Comparison of ENCODE assay signal across 10 mouse cellular contexts in the genomic region with DNA sequence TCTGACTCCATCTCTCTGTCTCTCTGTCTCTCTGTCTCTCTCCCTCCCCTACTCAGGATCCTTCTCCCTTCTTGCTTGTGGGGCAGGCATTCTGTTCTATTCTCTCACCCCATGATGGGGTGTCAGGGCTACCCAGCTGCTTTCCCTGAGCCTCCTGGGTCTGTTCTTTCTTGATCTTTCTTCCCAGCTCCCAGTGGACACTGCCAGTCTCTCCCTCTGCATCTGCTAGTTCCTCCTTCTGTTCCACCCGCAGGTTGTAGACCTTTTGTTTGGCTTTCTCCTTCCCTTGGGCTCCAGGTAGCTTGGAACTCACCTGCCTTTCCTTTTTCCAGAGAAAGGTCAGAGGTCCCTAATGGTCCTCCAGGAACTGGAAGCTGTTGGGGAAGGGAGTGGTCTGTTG. TPM values are rescaled to one million over a fixed set of nuclear protein-coding genes. Genes with fewer than 3 reads are reported as not detected.
DNase-seq lines count a peak whose midpoint lies in the region; ATAC-seq lines count a peak whose summit lies in the region.
"Had no signal": no experiment of that assay in that cellular context is flagged by ENCODE, and none has a peak within 500 bp of the region (broad histone marks: within the 10 kb centered on the region; RNA-seq: fewer than 3 reads in every experiment).

No protein-coding gene starts in this region.

- peak overlapping the region; percentile 60; the same call in 1 of the 2 replicates for H3K4me3 ChIP-seq in kidney, embryonic 16.5 days (ENCODE audit: low read length)
- H3K4me3 ChIP-seq in limb, embryonic 10.5 days, result peak overlapping the region; percentile 81
- H3K4me3 ChIP-seq: gastrocnemius, adult 2 months had no signal

- H3K36me3 ChIP-seq in kidney, embryonic 16.5 days (ENCODE audit: insufficient read depth, low read length), result no peaks in the 10 kb centered on the region
- peaks cover 42% of the 10 kb centered on the region for H3K36me3 ChIP-seq in limb, embryonic 10.5 days

- no peaks in the 10 kb centered on the region for H3K9me3 ChIP-seq in kidney, embryonic 16.5 days (ENCODE audit: low read length)
- no peaks in the 10 kb centered on the region for H3K9me3 ChIP-seq in limb, embryonic 10.5 days (replicated peaks)

- peak overlapping the region; percentile 3; the same call in 1 of the 2 replicates for H3K9ac ChIP-seq in kidney, embryonic 16.5 days (replicated peaks; ENCODE audit: low read length)

- H3K27me3 ChIP-seq in kidney, embryonic 16.5 days (ENCODE audit: insufficient read depth, low read length), result no peaks in the 10 kb centered on the region
- no peaks in the 10 kb centered on the region for H3K27me3 ChIP-seq in limb, embryonic 10.5 days (ENCODE audit: low read depth, poor library complexity, severe bottlenecking)

- H3K4me2 ChIP-seq in kidney, embryonic 16.5 days (replicated peaks; ENCODE audit: low read depth, low read length), result peak overlapping the region; percentile 69

- H3K4me1 ChIP-seq in kidney, embryonic 16.5 days (ENCODE audit: insufficient read depth, low read length), result peaks cover 39% of the 10 kb centered on the region
- peaks cover 57% of the 10 kb centered on the region for H3K4me1 ChIP-seq in limb, embryonic 10.5 days

- no peak for DNase-seq in kidney, postnatal 4 days
- no peak for DNase-seq in limb, embryonic 10.5 days (ENCODE audit: low spot score)
- DNase-seq in naive thymus-derived CD4-positive, alpha-beta T cell, adult 2 months (ENCODE audit: low read depth), result peak; percentile 10
- no peak for DNase-seq in adrenal gland, adult 2 months
- DNase-seq in adrenal gland, postnatal 36 days, result no peak
- no peak for DNase-seq in layer of hippocampus, adult 8-10 months (ENCODE audit: low spot score in 2 of 2)
- DNase-seq: gastrocnemius, adult 2 months had no signal

- H3K27ac ChIP-seq in kidney, embryonic 16.5 days (ENCODE audit: low read length), result no peak overlapping the region
- peak overlapping the region; percentile 96 for H3K27ac ChIP-seq in limb, embryonic 10.5 days
- H3K27ac ChIP-seq: gastrocnemius, adult 2 months had no signal

- ATAC-seq in kidney, embryonic 16.5 days (ENCODE audit: low FRiP score, low TSS enrichment), result no peak
- ATAC-seq in erythroid progenitor cell, adult 5-6 weeks (replicated peaks; ENCODE audit: low FRiP score, poor library complexity, severe bottlenecking), result 0 out of 2 replicates have a peak, but pooled peaks have one; percentile 1

- WGBS in kidney, embryonic 16.5 days, result 22% methylated on average over 1 of the region's 1 CpGs
- 33% methylated on average over 1 of the region's 1 CpGs for WGBS in limb, embryonic 10.5 days

RNA-seq across cellular contexts. Expression of a gene that starts 1.7 kb away (rescaled TPM):
- polyA plus RNA-seq in kidney, embryonic 16.5 days (2015; fragmentation: Nextera tagmentation; extraction: Ambion mirVana), result 19.2 and 21.2 TPM in 2 replicates
- 103 TPM in 2 replicates for total RNA-seq in erythroid progenitor cell, adult 5-6 weeks (2015; ENCODE audit: low replicate concordance)
- 98.7 and 99.2 TPM in 2 replicates for total RNA-seq in erythroid progenitor cell, adult 5-6 weeks (2017; ENCODE audit: low replicate concordance)
- polyA plus RNA-seq in limb, embryonic 10.5 days (2016; fragmentation: Nextera tagmentation; extraction: Ambion mirVana), result 29.7 and 39.2 TPM in 2 replicates
- 1 to 10 TPM; 2.5 to 4.5 TPM for total RNA-seq in adrenal gland, adult 2 months (2021)
- polyA plus RNA-seq in adrenal gland, adult 2 months (2012; rRNA removed), result 12.9 and 13.5 TPM in 2 replicates
- total RNA-seq in adrenal gland, postnatal 36 days (2021), result 1 to 10 TPM; 3.2 to 3.4 TPM
- total RNA-seq in layer of hippocampus, adult 8-10 months (2022), result 10 to 100 TPM; 33.9 to 40.0 (median 36.4) TPM

RNA-seq across cellular contexts. Expression of a gene that starts 20.6 kb away (rescaled TPM):
- 9.9 and 10.7 TPM in 2 replicates for polyA plus RNA-seq in kidney, embryonic 16.5 days (2015; fragmentation: Nextera tagmentation; extraction: Ambion mirVana)
- total RNA-seq in erythroid progenitor cell, adult 5-6 weeks (2015; ENCODE audit: low replicate concordance), result 59.5 and 71.4 TPM in 2 replicates
- total RNA-seq in erythroid progenitor cell, adult 5-6 weeks (2017; ENCODE audit: low replicate concordance), result 98.2 and 125 TPM in 2 replicates
- 9.9 and 10.8 TPM in 2 replicates for polyA plus RNA-seq in limb, embryonic 10.5 days (2016; fragmentation: Nextera tagmentation; extraction: Ambion mirVana)
- total RNA-seq in adrenal gland, adult 2 months (2021), result 100 to 1,000 TPM; 101 to 148 TPM
- polyA plus RNA-seq in adrenal gland, adult 2 months (2012; rRNA removed), result 61.6 and 64.6 TPM in 2 replicates
- total RNA-seq in adrenal gland, postnatal 36 days (2021), result 100 to 1,000 TPM; 119 to 120 TPM
- 100 to 1,000 TPM; 819 to 832 (median 829) TPM for total RNA-seq in layer of hippocampus, adult 8-10 months (2022)

RNA-seq across cellular contexts. Expression of a gene that starts 29.7 kb away (rescaled TPM):
- polyA plus RNA-seq in kidney, embryonic 16.5 days (2015; fragmentation: Nextera tagmentation; extraction: Ambion mirVana), result 72.3 and 85.2 TPM in 2 replicates
- total RNA-seq in erythroid progenitor cell, adult 5-6 weeks (2015; ENCODE audit: low replicate concordance), result 8.3 and 8.4 TPM in 2 replicates
- total RNA-seq in erythroid progenitor cell, adult 5-6 weeks (2017; ENCODE audit: low replicate concordance), result 2.3 and 3.2 TPM in 2 replicates
- polyA plus RNA-seq in limb, embryonic 10.5 days (2016; fragmentation: Nextera tagmentation; extraction: Ambion mirVana), result 9.8 and 21.2 TPM in 2 replicates
- 100 to 1,000 TPM in 1 of 2 experiments, 10 to 100 TPM in 1; 92.9 to 112 TPM for total RNA-seq in adrenal gland, adult 2 months (2021)
- 114 and 118 TPM in 2 replicates for polyA plus RNA-seq in adrenal gland, adult 2 months (2012; rRNA removed)
- total RNA-seq in adrenal gland, postnatal 36 days (2021), result 100 to 1,000 TPM in 1 of 2 experiments, 10 to 100 TPM in 1; 70.0 to 103 TPM
- total RNA-seq in layer of hippocampus, adult 8-10 months (2022), result 100 to 1,000 TPM; 116 to 134 (median 123) TPM

RNA-seq across cellular contexts. Expression of a gene that starts 35.3 kb away (rescaled TPM):
- 0.19 and 0.71 TPM in 2 replicates for polyA plus RNA-seq in kidney, embryonic 16.5 days (2015; fragmentation: Nextera tagmentation; extraction: Ambion mirVana)
- total RNA-seq in erythroid progenitor cell, adult 5-6 weeks (2015; ENCODE audit: low replicate concordance), result not detected in 2 replicates
- not detected in 2 replicates for total RNA-seq in erythroid progenitor cell, adult 5-6 weeks (2017; ENCODE audit: low replicate concordance)
- polyA plus RNA-seq in limb, embryonic 10.5 days (2016; fragmentation: Nextera tagmentation; extraction: Ambion mirVana), result 0.23 TPM in 1 of 2 replicates, not detected in the other
- not detected for total RNA-seq in adrenal gland, adult 2 months (2021)
- 0.79 and 0.95 TPM in 2 replicates for polyA plus RNA-seq in adrenal gland, adult 2 months (2012; rRNA removed)
- total RNA-seq in adrenal gland, postnatal 36 days (2021), result not detected
- under 1 TPM in 2 of 4 experiments, not detected in 2; 0.23 to 0.56 TPM for total RNA-seq in layer of hippocampus, adult 8-10 months (2022)

RNA-seq across cellular contexts. Expression of a gene that starts 44.0 kb away (rescaled TPM):
- not detected in 2 replicates for polyA plus RNA-seq in kidney, embryonic 16.5 days (2015; fragmentation: Nextera tagmentation; extraction: Ambion mirVana)
- total RNA-seq in erythroid progenitor cell, adult 5-6 weeks (2015; ENCODE audit: low replicate concordance), result not detected in 2 replicates
- total RNA-seq in erythroid progenitor cell, adult 5-6 weeks (2017; ENCODE audit: low replicate concordance), result not detected in 2 replicates
- not detected in 2 replicates for polyA plus RNA-seq in limb, embryonic 10.5 days (2016; fragmentation: Nextera tagmentation; extraction: Ambion mirVana)
- not detected for total RNA-seq in adrenal gland, adult 2 months (2021)
- polyA plus RNA-seq in adrenal gland, adult 2 months (2012; rRNA removed), result not detected in 2 replicates
- not detected for total RNA-seq in adrenal gland, postnatal 36 days (2021)
- not detected for total RNA-seq in layer of hippocampus, adult 8-10 months (2022)
- total RNA-seq: gastrocnemius, adult 2 months had no signal
- polyA plus RNA-seq: brain, embryonic 14.5 days had no signal

Comparison
In these comparisons a context has a peak if more than half of its experiments do, and no peak if none do; other contexts are left out.
1. RNA of a gene that starts 1.7 kb away (total RNA-seq): 98.7 to 103 TPM in erythroid progenitor cell, adult 5-6 weeks and 33.9 to 40.0 TPM in layer of hippocampus, adult 8-10 months; 2.5 to 4.5 TPM in adrenal gland, adult 2 months and 3.2 to 3.4 TPM in adrenal gland, postnatal 36 days; every median in the first group is over 4 times any median in the second.
2. RNA of a gene that starts 20.6 kb away (total RNA-seq): 819 to 832 TPM in layer of hippocampus, adult 8-10 months; 101 to 148 TPM in adrenal gland, adult 2 months, 59.5 to 125 TPM in erythroid progenitor cell, adult 5-6 weeks and 119 to 120 TPM in adrenal gland, postnatal 36 days; every median in the first group is over 4 times any median in the second.
3. RNA of a gene that starts 29.7 kb away (total RNA-seq): 116 to 134 TPM in layer of hippocampus, adult 8-10 months, 92.9 to 112 TPM in adrenal gland, adult 2 months and 70.0 to 103 TPM in adrenal gland, postnatal 36 days; 2.3 to 8.4 TPM in erythroid progenitor cell, adult 5-6 weeks; every median in the first group is over 4 times any median in the second.